Mouse (Mus musculus) liver, embryonic 16.5 days (tissue): ENCODE measurements around the gene Drd3. TPM values are rescaled to one million over a fixed set of nuclear protein-coding genes. Genes with fewer than 3 reads are reported as not detected.

Source experiments
- ATAC-seq: fragments of 200-750 bp; cut with Nextera tagmentation; 2 replicates; pipeline ENCODE4 v1.8.0; 2017; ENCODE audit warnings: low read depth, mild to moderate bottlenecking, moderate number of reproducible peaks, moderate library complexity
- H3K27ac ChIP-seq: fragments of 300-500 bp; sonication (generic); 2 replicates; pipeline ENCODE4 v1.5.1; 2014; ENCODE audit warnings: mild to moderate bottlenecking, low read length
- H3K27me3 ChIP-seq: fragments of 300-500 bp; sonication (generic); 2 replicates; pipeline ENCODE4 v1.6.1; 2014; ENCODE audit warnings: low read depth, low read length, mixed read lengths; ENCODE audit not compliant: control insufficient read depth, insufficient read depth
- H3K36me3 ChIP-seq: fragments of 300-500 bp; sonication (generic); 2 replicates; pipeline ENCODE4 v1.6.1; 2014; ENCODE audit warnings: mild to moderate bottlenecking; ENCODE audit not compliant: control insufficient read depth, insufficient read depth
- H3K4me1 ChIP-seq: fragments of 300-500 bp; sonication (generic); 2 replicates; pipeline ENCODE4 v1.6.1; 2014; ENCODE audit warnings: low read depth, low read length, mixed read lengths; ENCODE audit not compliant: control insufficient read depth
- H3K4me2 ChIP-seq: fragments of 300-500 bp; sonication (generic); 2 replicates; pipeline ENCODE4 v1.6.1; 2014; ENCODE audit warnings: low read depth, low read length, mixed read lengths
- H3K4me3 ChIP-seq: fragments of 300-500 bp; sonication (generic); 2 replicates; pipeline ENCODE4 v1.5.1; 2014; ENCODE audit warnings: low read depth, mild to moderate bottlenecking, low read length
- H3K9ac ChIP-seq: fragments of 300-500 bp; sonication (generic); 2 replicates; pipeline ENCODE4 v1.6.1; 2014; ENCODE audit warnings: low read depth, low read length
- H3K9me3 ChIP-seq: fragments of 300-500 bp; sonication (generic); replicated peaks from 2 replicates; pipeline ENCODE4 v1.6.1; 2016; ENCODE audit warnings: low read length; ENCODE audit not compliant: control insufficient read depth
- WGBS: fragments of 180-500 bp; shearing (Covaris S2); extraction: QIAGEN DNeasy Blood & Tissue Kit; methylation state at CpG from one replicate; pipeline ENCODE4 v1.1.7; 2014; ENCODE audit not compliant: insufficient replicate concordance; 5-methylcytosine and 5-hydroxymethylcytosine counted together
- microRNA-seq: library from miRNA; unstranded; fragments of <30 nt; microRNA quantifications from one replicate; pipeline ENCODE4, GENCODE M21; 2016
- polyA plus RNA-seq: library from polyadenylated mRNA; unstranded; fragments of >200 nt; fragmentation: Nextera tagmentation; extraction: Ambion mirVana; gene quantifications from 2 replicates; pipeline ENCODE4 v1.2.1, GENCODE M21; 2015

The Drd3 gene
- polyA plus RNA-seq, 1 experiment from 2014 or later, result not detected

DNA sequence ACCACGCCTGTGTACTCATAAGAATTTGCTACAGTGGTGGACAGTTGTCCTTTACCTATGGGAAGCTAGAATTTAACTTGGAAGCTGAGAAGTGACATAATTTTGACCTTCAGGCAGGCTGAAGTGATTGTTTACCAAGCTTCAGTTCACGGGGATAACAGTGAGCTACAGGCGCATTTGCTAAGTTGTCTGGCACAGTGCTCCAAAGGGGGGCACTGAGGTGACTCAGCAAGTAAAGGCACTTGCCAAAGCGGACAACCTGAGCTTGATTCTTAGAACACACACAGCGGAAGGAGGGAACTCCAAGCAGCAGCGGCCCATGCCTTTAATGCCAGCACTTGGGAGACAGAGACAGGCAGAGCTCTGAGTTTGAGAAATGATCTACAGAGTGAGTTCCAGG, 106.8 kb downstream of the Drd3 start:
- H3K36me3 ChIP-seq, result peaks cover 6% of the 10 kb centered on the region
- no peak overlapping the region for H3K4me3 ChIP-seq
- no peaks in the 10 kb centered on the region for H3K9me3 ChIP-seq
- 60% methylated on average over 6 of the region's 6 CpGs for WGBS
- no peak for ATAC-seq
- H3K4me1 ChIP-seq, result no peaks in the 10 kb centered on the region
- no peak overlapping the region for H3K9ac ChIP-seq
- H3K4me2 ChIP-seq, result no peak overlapping the region
- H3K27me3 ChIP-seq, result no peaks in the 10 kb centered on the region
- H3K27ac ChIP-seq, result no peak overlapping the region

DNA sequence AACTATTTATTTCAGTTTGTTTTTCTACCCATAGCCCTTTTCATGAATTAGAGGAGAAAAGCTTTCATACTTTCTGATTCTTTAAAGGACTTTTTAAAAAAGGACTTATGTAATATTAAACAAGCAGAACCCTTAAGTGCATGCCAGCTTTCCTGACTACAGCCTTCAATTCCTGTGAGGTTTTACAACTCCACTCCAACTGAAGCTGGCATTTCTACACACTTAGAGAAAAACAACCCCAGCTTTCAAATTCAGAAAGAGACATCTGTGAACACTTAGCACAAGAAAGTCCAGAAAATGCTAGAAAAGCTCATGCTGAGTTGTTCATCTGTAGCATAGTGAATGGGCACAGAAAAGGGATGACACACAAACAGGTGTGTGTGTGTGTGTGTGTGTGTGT, 116.0 kb downstream of the Drd3 start:
- H3K27me3 ChIP-seq, result no peaks in the 10 kb centered on the region
- no peak overlapping the region for H3K4me2 ChIP-seq
- no peak overlapping the region for H3K4me3 ChIP-seq
- no peaks in the 10 kb centered on the region for H3K9me3 ChIP-seq
- ATAC-seq, result no peak
- H3K27ac ChIP-seq, result no peak overlapping the region
- H3K36me3 ChIP-seq, result peaks cover 5% of the 10 kb centered on the region
- H3K9ac ChIP-seq, result no peak overlapping the region
- no peaks in the 10 kb centered on the region for H3K4me1 ChIP-seq

GRCm38 (mm10) chr16:43871419-43871818, 117.6 kb downstream of the Drd3 start:
- Histone ChIP-seq H3K36me3 (peaks cover 5% of the 10 kb centered on the region), H3K9ac (no peak overlapping the region), H3K27ac (no peak overlapping the region), H3K4me2 (no peak overlapping the region), H3K4me3 (no peak overlapping the region), H3K27me3 (no peaks in the 10 kb centered on the region), H3K9me3 (no peaks in the 10 kb centered on the region), H3K4me1 (no peaks in the 10 kb centered on the region)
- 86% methylated on average over 7 of the region's 7 CpGs for WGBS
- ATAC-seq, result no peak

Small RNA genes within 50 kb of the gene (microRNA-seq; reads per million reads assigned to microRNA genes)
- not detected for gene Gm25996

Other genes with a start within 250 kb of the Drd3 start
- gene Tigit, start 89.9 kb upstream of the Drd3 start, polyA plus RNA-seq, result not detected in 2 replicates
- gene Ccdc191, start 135.8 kb downstream of the Drd3 start, polyA plus RNA-seq, result 2.9 TPM in 2 replicates
- 4.6 and 5.0 TPM in 2 replicates for gene Qtrt2, start 172.8 kb downstream of the Drd3 start, polyA plus RNA-seq
- 0.31 and 0.34 TPM in 2 replicates for gene Zdhhc23, start 225.8 kb downstream of the Drd3 start, polyA plus RNA-seq